Mouse (Mus musculus) E14TG2a.4 (cell line): ENCODE results near the gene Zfp652.

ENCODE experiments used
- CTCF ChIP-seq: conservative IDR thresholded peaks from 2 replicates; pipeline ENCODE4 v1.5.1; 2014; ENCODE audit warnings: low read length
- NANOG ChIP-seq: IDR thresholded peaks from 2 replicates; pipeline ENCODE4 v1.6.1; 2014; ENCODE audit warnings: borderline replicate concordance, low read length, mixed read lengths
- POU5F1 ChIP-seq: IDR thresholded peaks from 2 replicates; pipeline ENCODE4 v1.6.1; 2014; ENCODE audit warnings: low read length, borderline replicate concordance

- TF ChIP-seq CTCF (no peak), NANOG (no peak), POU5F1 (no peak)
Observed at GRCm38 (mm10) chr11:95762996-95763395, 50.5 kb downstream of the Zfp652 start.
